Mouse (Mus musculus) G1E (cell line): ENCODE measurements at regions not wholly inside any gene's neighbourhood (a gene's known extent, or its start where the extent isn't known, plus 50 kb on each side); places are given as distances from the start of the nearest gene placed in this dataset.

Experiments
- CTCF ChIP-seq: IDR thresholded peaks from 2 replicates; pipeline ENCODE4 v1.5.1; 2012; ENCODE audit warnings: low read depth, low read length, inconsistent platforms, mixed read lengths
- GATA1 ChIP-seq: IDR thresholded peaks from 2 replicates; pipeline ENCODE4 v1.6.1; 2012; ENCODE audit warnings: borderline replicate concordance, low read length, inconsistent platforms, mixed read lengths
- GATA2 ChIP-seq: IDR thresholded peaks from 2 replicates; pipeline ENCODE4 v1.6.1; 2012; ENCODE audit warnings: low read depth, low read length, inconsistent platforms, borderline replicate concordance
- POLR2AphosphoS5 ChIP-seq: IDR thresholded peaks from 2 replicates; pipeline ENCODE4 v1.6.1; 2012; ENCODE audit warnings: low read depth, low read length, inconsistent platforms; ENCODE audit not compliant: insufficient replicate concordance
- TAL1 ChIP-seq: conservative IDR thresholded peaks from 2 replicates; pipeline ENCODE4 v1.6.1; 2012; ENCODE audit warnings: low read depth, low read length, inconsistent platforms, mixed read lengths

DNA sequence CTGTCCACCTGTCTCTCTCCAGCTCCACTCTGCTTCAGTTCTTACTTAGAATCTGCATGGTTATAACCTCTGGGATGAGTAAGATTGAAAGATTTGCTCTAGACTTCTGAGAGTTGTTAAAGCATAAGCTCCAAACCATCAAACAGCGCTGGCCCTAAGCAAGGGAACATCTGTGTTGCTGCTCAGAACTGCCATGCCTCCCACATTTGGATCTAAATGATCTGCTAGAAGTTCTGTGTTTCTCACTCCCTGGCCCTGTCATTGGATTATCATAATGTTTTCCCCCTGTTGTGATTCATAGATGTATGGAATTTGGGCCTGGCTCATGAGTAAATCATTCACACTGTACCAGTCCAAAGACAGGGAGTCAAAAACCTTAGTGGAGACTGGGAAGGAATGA is 448.1 kb downstream of the 1190002N15Rik start:
- TF ChIP-seq CTCF (no peak), GATA2 (no peak), GATA1 (no peak), TAL1 (no peak), POLR2AphosphoS5 (no peak)
